Mouse (Mus musculus): ENCODE results near the gene Dyx1c1.

DNA sequence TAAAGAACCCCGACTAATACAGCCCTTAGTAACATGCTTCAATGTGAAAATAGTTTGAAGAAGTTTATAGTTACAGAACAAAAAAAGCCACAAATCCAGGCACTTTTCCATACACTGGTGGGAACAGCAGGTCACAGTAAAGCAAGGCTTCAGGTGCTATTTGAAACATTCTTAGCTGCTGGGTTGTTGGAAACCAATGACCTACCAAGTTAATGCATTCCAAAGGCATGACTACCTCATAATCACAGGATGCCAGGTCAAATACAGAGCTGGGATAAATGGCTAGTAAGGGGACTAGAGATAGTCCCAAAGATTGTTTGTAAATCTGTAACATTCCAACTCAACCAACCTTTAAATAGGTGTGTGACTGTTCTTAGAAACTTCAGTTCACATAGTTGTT lies 16.7 kb downstream of the Dyx1c1 start:
- TF ChIP-seq CTCF (IDR thresholded peaks at IDR 0.05; ENCODE audit: low read depth) (no peak), EP300 (optimal IDR thresholded peaks at IDR 0.05) (no peak)
